Mouse (Mus musculus): ENCODE data around the gene Gm20388. TPM values are rescaled to one million over a fixed set of nuclear protein-coding genes. Genes with fewer than 3 reads are reported as not detected.

Gm20388 gene
- polyA plus RNA-seq, 1 experiment = not detected

DNA sequence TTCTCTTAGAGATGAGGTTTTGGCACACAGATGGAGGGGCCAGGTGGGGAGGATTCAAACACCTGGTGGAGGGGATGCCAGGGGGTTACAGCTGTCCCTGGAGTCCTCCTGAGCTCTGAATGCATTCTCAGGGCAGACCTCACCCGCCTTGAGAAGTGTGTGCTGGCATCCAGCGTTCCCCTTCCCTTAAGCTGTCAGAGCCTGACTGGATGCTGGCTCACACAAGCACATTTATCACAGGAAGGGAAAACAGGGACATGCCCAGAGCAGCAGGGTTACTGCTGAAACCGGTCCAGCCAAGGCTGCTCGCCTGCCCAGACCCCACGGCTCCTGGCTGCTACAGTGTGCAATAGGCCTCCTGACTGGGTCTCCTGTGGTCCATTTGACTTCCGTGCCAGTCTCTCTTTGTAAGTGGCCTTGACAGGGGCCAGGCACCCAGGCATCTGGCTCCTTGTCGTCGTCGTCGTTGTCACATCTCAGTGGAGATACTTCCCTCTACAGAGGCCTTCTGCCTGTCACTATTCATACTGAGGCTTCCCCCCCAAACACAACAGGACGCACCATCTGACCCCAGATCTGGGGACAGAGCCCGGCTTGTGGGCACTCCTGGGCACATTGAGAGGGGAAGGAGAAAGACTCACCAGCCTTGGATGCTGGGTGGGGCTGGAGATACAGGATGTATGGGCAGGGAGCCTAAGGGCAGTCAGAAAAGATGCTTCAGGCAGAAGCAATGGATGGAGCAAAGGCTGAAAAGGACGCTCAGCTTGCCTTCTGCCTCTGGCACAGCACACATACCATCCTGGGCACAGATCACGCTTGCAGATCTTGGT is 2810.4 kb downstream of the Gm20388 start:
- no peak overlapping the region for H3K4me3 ChIP-seq (ENCODE audit: insufficient read depth, low read depth, low read length)
- 33% methylated on average over 14 of the region's 14 CpGs for WGBS
- H3K27ac ChIP-seq (ENCODE audit: insufficient read depth, low read depth, low read length) = peak overlapping the region; percentile 59

DNA sequence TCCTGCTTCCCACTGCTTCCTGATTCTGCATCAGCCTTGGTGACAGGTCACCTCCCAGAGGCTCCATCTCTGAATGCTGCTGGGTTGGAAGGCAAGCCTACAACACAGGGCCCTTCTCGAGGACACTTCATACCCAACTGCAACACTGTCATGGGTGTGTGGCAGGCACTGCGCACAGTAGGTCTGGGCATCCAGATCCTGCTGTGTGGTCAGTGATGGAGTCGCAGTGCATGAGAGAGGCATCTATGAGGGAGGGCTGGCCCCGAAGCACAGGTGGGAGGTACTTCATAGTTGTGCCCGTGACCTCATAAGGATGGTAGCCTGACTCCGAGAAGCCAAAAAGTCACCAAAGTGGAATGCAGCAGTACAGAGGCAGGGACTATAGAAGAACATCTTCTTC is 2814.5 kb downstream of the Gm20388 start:
- no peak overlapping the region for H3K27ac ChIP-seq (ENCODE audit: insufficient read depth, low read depth, low read length)
- 96% methylated on average over 6 of the region's 6 CpGs for WGBS
- H3K4me1 ChIP-seq (ENCODE audit: control insufficient read depth, insufficient read depth, low read length) = peaks cover 39% of the 10 kb centered on the region
- TF ChIP-seq CTCF (IDR thresholded peaks at IDR 0.05; ENCODE audit: insufficient read depth, low read depth, low read length) (no peak), POLR2A (IDR thresholded peaks at IDR 0.05; ENCODE audit: insufficient read depth, low read depth, low read length) (no peak)
- H3K4me3 ChIP-seq (ENCODE audit: insufficient read depth, low read depth, low read length) = no peak overlapping the region

More for the DNA sequence above, 2810.4 kb downstream of the Gm20388 start:
- H3K4me1 ChIP-seq (ENCODE audit: control insufficient read depth, insufficient read depth, low read length) = peaks cover 45% of the 10 kb centered on the region
- TF ChIP-seq POLR2A (IDR thresholded peaks at IDR 0.05; ENCODE audit: insufficient read depth, low read depth, low read length) (no peak), CTCF (IDR thresholded peaks at IDR 0.05; ENCODE audit: insufficient read depth, low read depth, low read length) (no peak)

DNA sequence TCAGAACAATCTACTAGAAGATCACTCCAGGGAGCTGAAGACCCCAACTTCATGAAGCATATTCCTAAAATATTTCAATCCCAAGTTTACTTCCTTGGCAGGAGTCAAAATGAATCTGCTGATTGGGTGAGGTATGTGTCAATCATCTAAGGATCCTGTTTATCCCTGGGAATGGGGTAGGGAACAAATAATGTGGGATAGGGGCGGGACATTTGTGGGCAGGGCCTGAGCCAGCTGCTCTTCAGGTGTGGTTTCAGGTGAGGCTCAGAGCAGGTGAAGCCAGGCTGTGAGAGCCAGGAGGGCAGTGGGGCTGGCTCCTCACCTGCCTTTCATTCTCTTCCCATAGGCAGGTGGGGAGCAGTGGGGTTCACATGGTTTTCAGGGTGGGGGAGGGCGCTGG is 2816.1 kb downstream of the Gm20388 start:
- no peak overlapping the region for H3K4me3 ChIP-seq (ENCODE audit: insufficient read depth, low read depth, low read length)
- WGBS = 67% methylated on average over 2 of the region's 2 CpGs
- no peak overlapping the region for H3K27ac ChIP-seq (ENCODE audit: insufficient read depth, low read depth, low read length)
- no peak for TF ChIP-seq CTCF (IDR thresholded peaks at IDR 0.05; ENCODE audit: insufficient read depth, low read depth, low read length)
- no peak for TF ChIP-seq POLR2A (IDR thresholded peaks at IDR 0.05; ENCODE audit: insufficient read depth, low read depth, low read length)
- peaks cover 25% of the 10 kb centered on the region for H3K4me1 ChIP-seq (ENCODE audit: control insufficient read depth, insufficient read depth, low read length)

DNA sequence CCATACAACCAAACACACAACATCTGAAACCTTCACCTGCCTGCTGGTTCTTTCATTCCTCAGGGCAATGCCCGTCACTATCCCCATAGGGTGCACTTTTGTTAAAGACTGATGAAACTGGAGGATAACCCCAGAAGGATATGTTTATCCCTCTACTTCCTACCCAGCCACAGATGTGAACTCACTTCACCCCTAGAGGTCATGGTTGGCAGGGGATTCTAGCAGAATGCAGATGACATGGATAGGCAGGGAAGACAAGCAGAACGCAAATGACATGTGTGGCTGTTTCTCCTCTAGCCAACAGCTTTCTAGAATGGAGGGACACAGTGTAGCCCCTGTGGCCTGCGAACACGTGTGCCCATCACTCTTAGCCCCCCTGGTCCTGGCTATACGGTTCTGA is 2816.8 kb downstream of the Gm20388 start:
- WGBS = 69% methylated on average over 5 of the region's 5 CpGs
- Histone ChIP-seq H3K4me3 (ENCODE audit: insufficient read depth, low read depth, low read length) (no peak overlapping the region), H3K4me1 (ENCODE audit: control insufficient read depth, insufficient read depth, low read length) (peaks cover 20% of the 10 kb centered on the region), H3K27ac (ENCODE audit: insufficient read depth, low read depth, low read length) (no peak overlapping the region)
- no peak for TF ChIP-seq POLR2A (IDR thresholded peaks at IDR 0.05; ENCODE audit: insufficient read depth, low read depth, low read length)
- TF ChIP-seq CTCF (IDR thresholded peaks at IDR 0.05; ENCODE audit: insufficient read depth, low read depth, low read length) = no peak

DNA sequence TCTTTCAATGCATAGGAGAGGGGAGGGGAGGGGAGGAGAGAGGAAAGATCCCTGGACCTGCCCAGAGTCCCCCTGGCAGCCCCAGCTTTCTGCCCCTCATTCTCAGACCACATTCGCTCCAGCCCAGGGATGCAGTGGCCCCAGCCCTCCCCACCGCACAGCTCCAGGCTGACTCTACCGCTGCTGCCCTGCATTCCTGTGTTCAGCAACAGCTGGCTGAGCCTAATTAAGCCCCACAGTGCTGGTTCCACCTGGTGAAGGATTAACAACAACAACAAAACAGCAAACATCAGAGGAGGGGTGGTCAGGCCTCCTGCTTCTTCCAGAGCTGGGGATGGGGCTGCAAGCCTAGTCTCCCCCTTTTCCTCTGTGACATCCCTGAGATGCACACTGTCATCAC is 2818.0 kb downstream of the Gm20388 start:
- WGBS = 53% methylated on average over 3 of the region's 3 CpGs
- Histone ChIP-seq H3K4me3 (ENCODE audit: insufficient read depth, low read depth, low read length) (no peak overlapping the region), H3K27ac (ENCODE audit: insufficient read depth, low read depth, low read length) (no peak overlapping the region), H3K4me1 (ENCODE audit: control insufficient read depth, insufficient read depth, low read length) (peaks cover 17% of the 10 kb centered on the region)
- no peak for TF ChIP-seq CTCF (IDR thresholded peaks at IDR 0.05; ENCODE audit: insufficient read depth, low read depth, low read length)
- no peak for TF ChIP-seq POLR2A (IDR thresholded peaks at IDR 0.05; ENCODE audit: insufficient read depth, low read depth, low read length)

DNA sequence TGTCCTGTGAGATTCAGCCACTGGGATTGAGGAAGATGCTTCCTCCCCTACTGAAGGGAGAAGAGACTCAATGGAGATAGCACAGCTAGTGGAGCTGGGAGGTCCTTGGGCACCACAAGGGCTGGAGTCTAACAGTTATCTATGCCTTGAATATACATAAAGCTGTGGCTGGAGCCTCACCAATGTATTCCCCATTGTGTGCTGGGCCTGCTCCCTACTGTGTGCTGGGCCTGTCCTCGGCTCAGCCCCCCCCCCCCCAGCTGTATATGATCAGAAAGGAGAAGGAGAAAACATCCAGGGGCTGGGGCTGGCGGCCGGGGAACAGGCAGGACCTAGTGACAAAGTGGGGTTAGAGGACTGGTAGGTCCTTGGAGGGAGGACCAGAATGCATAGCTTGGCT is 2824.5 kb downstream of the Gm20388 start:
- 71% methylated on average over 3 of the region's 3 CpGs for WGBS
- TF ChIP-seq CTCF (IDR thresholded peaks at IDR 0.05; ENCODE audit: insufficient read depth, low read depth, low read length) (no peak), POLR2A (IDR thresholded peaks at IDR 0.05; ENCODE audit: insufficient read depth, low read depth, low read length) (no peak)
- no peak overlapping the region for H3K27ac ChIP-seq (ENCODE audit: insufficient read depth, low read depth, low read length)
- peaks cover 48% of the 10 kb centered on the region for H3K4me1 ChIP-seq (ENCODE audit: control insufficient read depth, insufficient read depth, low read length)
- no peak overlapping the region for H3K4me3 ChIP-seq (ENCODE audit: insufficient read depth, low read depth, low read length)

DNA sequence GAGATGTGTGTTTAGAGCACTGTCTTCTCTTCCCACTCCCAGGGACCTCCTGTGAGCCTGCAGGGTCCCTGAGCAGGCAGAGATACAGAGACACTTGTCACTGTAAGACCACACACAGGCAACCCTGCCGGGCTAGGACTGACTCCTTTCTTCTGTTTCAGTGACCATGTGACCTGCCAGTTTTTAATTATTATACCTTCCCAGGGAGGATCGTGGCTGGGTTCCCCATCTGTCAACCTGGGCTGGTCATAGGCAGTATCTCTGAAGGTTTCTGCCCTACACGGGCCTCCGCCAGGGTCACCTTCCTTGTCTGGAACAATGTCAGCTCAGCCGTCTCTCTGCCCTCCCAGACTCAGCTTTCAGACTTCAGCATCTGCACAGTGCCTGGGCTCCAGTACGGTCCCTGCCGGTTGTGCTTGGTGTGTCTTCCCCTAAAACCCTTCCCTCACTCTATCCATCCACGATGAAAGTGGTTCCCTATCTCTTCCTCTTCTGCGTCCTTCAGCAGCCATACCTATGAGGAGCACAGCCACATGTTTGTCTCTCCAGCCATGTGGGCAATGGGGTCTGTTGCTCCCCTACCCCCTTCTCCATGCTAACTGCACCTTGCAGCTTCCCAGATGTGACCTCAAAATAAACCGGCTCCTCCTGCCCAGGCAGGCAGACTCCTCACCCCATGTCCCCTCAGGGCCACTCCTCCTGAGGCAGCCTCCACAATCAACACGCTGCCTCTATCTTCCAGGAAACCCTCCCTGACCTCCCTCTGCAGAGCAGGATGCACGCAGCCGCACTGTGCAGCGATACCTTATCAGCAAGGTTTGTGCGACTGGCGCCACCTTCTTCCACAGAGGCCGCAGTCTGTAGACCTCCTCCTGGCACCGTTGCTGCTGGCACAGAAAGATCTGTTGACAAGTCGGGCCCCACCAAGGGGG is 2825.2 kb downstream of the Gm20388 start:
- WGBS = 51% methylated on average over 19 of the region's 19 CpGs
- Histone ChIP-seq H3K27ac (ENCODE audit: insufficient read depth, low read depth, low read length) (no peak overlapping the region), H3K4me3 (ENCODE audit: insufficient read depth, low read depth, low read length) (no peak overlapping the region), H3K4me1 (ENCODE audit: control insufficient read depth, insufficient read depth, low read length) (peaks cover 54% of the 10 kb centered on the region)
- TF ChIP-seq CTCF (IDR thresholded peaks at IDR 0.05; ENCODE audit: insufficient read depth, low read depth, low read length) (no peak), POLR2A (IDR thresholded peaks at IDR 0.05; ENCODE audit: insufficient read depth, low read depth, low read length) (no peak)

DNA sequence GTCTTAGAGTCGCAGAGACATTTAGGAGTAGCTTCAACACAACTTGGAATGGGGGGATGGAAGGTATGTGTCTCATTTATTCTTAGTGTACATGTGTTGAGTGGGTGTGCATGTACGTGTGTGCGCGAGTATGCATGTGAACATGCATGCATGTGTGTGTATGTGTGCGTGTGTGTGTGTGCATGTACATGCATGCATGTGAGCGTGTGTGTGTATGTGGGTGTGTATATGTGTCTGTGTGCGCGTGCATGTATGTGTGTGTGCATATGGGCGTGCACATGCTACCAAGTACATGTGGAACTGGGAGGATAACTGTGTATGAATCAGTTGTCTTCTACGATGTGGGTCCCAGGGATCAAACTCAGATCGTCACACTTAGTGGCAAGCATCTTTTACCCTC is 2826.0 kb downstream of the Gm20388 start:
- H3K27ac ChIP-seq (ENCODE audit: insufficient read depth, low read depth, low read length) = no peak overlapping the region
- TF ChIP-seq CTCF (IDR thresholded peaks at IDR 0.05; ENCODE audit: insufficient read depth, low read depth, low read length) = no peak
- no peak for TF ChIP-seq POLR2A (IDR thresholded peaks at IDR 0.05; ENCODE audit: insufficient read depth, low read depth, low read length)
- WGBS = 88% methylated on average over 11 of the region's 11 CpGs
- H3K4me3 ChIP-seq (ENCODE audit: insufficient read depth, low read depth, low read length) = no peak overlapping the region
- H3K4me1 ChIP-seq (ENCODE audit: control insufficient read depth, insufficient read depth, low read length) = peaks cover 57% of the 10 kb centered on the region

DNA sequence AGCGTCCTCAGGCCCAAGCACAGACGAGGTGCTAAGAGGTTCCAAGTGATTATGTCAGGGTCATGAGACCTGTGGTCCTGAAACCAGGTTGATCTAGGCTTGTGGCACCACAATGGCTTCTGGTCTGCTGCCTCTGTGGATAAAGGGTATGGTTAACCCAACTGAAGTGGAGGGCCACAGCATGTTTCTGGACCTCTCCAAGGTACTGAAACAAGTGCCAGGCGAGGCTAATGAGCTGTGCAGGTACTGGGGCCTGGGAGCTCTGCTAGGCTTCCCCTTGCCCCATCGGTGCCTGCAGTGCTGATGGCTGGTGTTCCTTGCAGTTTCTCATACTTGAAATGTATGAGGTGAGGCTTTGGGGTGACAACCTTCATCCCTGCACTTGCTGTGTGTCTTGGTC is 2826.4 kb downstream of the Gm20388 start:
- Histone ChIP-seq H3K27ac (ENCODE audit: insufficient read depth, low read depth, low read length) (no peak overlapping the region), H3K4me3 (ENCODE audit: insufficient read depth, low read depth, low read length) (no peak overlapping the region), H3K4me1 (ENCODE audit: control insufficient read depth, insufficient read depth, low read length) (peaks cover 60% of the 10 kb centered on the region)
- no peak for TF ChIP-seq CTCF (IDR thresholded peaks at IDR 0.05; ENCODE audit: insufficient read depth, low read depth, low read length)
- TF ChIP-seq POLR2A (IDR thresholded peaks at IDR 0.05; ENCODE audit: insufficient read depth, low read depth, low read length) = no peak
- 64% methylated on average over 4 of the region's 4 CpGs for WGBS

Data from olfactory bulb, adult 2 months (tissue).